Mouse (Mus musculus) midbrain, embryonic 12.5 days (tissue): ENCODE measurements around the gene Pabpc1l. TPM values are rescaled to one million over a fixed set of nuclear protein-coding genes. Genes with fewer than 3 reads are reported as not detected.
"Not testable (repeated sequence)": the region's sequence is repeated elsewhere in the genome, so short reads cannot be mapped to it uniquely, and the experiment has no call there.

Experiments used
- ATAC-seq: fragments of 200-750 bp; cut with Nextera tagmentation; 2 replicates; pipeline ENCODE4 v1.8.0; 2017; ENCODE audit warnings: low read depth, moderate TSS enrichment, moderate library complexity; ENCODE audit not compliant: low FRiP score
- H3K27ac ChIP-seq: fragments of 300-500 bp; sonication (generic); replicated peaks from 2 replicates; pipeline ENCODE4 v1.5.1; 2016; ENCODE audit warnings: mild to moderate bottlenecking
- H3K27me3 ChIP-seq: fragments of 300-500 bp; sonication (generic); 2 replicates; pipeline ENCODE4 v1.6.1; 2016; ENCODE audit warnings: mild to moderate bottlenecking
- H3K36me3 ChIP-seq: fragments of 300-500 bp; sonication (generic); 2 replicates; pipeline ENCODE4 v1.6.1; 2016
- H3K4me1 ChIP-seq: fragments of 300-500 bp; sonication (generic); 2 replicates; pipeline ENCODE4 v1.6.1; 2016
- H3K4me2 ChIP-seq: fragments of 300-500 bp; sonication (generic); replicated peaks from 2 replicates; pipeline ENCODE4 v1.6.1; 2016; ENCODE audit warnings: mild to moderate bottlenecking, moderate library complexity
- H3K4me3 ChIP-seq: fragments of 300-500 bp; sonication (generic); 2 replicates; pipeline ENCODE4 v1.5.1; 2016; ENCODE audit warnings: mild to moderate bottlenecking
- H3K9ac ChIP-seq: fragments of 300-500 bp; sonication (generic); replicated peaks from 2 replicates; pipeline ENCODE4 v1.6.1; 2016; ENCODE audit warnings: mild to moderate bottlenecking, moderate library complexity
- H3K9me3 ChIP-seq: fragments of 300-500 bp; sonication (generic); 2 replicates; pipeline ENCODE4 v1.6.1; 2016; ENCODE audit warnings: mild to moderate bottlenecking
- WGBS: fragments of 180-500 bp; shearing (Covaris S2); methylation state at CpG from one replicate; pipeline ENCODE4 v1.1.7; 2016; 5-methylcytosine and 5-hydroxymethylcytosine counted together
- polyA plus RNA-seq: library from polyadenylated mRNA; unstranded; fragments of >200 nt; fragmentation: Nextera tagmentation; extraction: Ambion mirVana; gene quantifications from 2 replicates; pipeline ENCODE4 v1.2.1, GENCODE M21; 2016

Gene Pabpc1l
- polyA plus RNA-seq, 1 experiment from 2014 or later: 0.64 TPM

GRCm38 (mm10) chr2:164038407-164039028 lies 13.3 kb downstream of the Pabpc1l start:
- ATAC-seq: no peak; the same call in 1 of the 2 replicates
- H3K4me3 ChIP-seq: no peak overlapping the region
- no peaks in the 10 kb centered on the region for H3K9me3 ChIP-seq
- no peaks in the 10 kb centered on the region for H3K4me1 ChIP-seq
- H3K27ac ChIP-seq: no peak overlapping the region
- WGBS: 96% methylated on average over 1 of the region's 1 CpGs
- 0 out of 2 replicates have a peak, but pooled peaks cover 3% of the 10 kb centered on the region for H3K27me3 ChIP-seq
- no peak overlapping the region for H3K4me2 ChIP-seq
- no peak overlapping the region for H3K9ac ChIP-seq
- no peaks in the 10 kb centered on the region for H3K36me3 ChIP-seq

GRCm38 (mm10) chr2:164040949-164041348 lies 15.7 kb downstream of the Pabpc1l start:
- H3K27me3 ChIP-seq: 0 out of 2 replicates have a peak, but pooled peaks cover 3% of the 10 kb centered on the region
- 89% methylated on average over 6 of the region's 6 CpGs for WGBS
- no peaks in the 10 kb centered on the region for H3K36me3 ChIP-seq
- H3K9ac ChIP-seq: no peak overlapping the region
- no peak overlapping the region for H3K4me3 ChIP-seq
- H3K9me3 ChIP-seq: no peaks in the 10 kb centered on the region
- H3K4me2 ChIP-seq: no peak overlapping the region
- H3K4me1 ChIP-seq: no peaks in the 10 kb centered on the region
- ATAC-seq: no peak
- H3K27ac ChIP-seq: no peak overlapping the region

- WGBS: 83% methylated on average over 2 of the region's 2 CpGs
- no peak overlapping the region for H3K4me3 ChIP-seq
- H3K4me2 ChIP-seq: no peak overlapping the region
- H3K9me3 ChIP-seq: no peaks in the 10 kb centered on the region
- 0 out of 2 replicates have a peak, but pooled peaks cover 3% of the 10 kb centered on the region for H3K27me3 ChIP-seq
- H3K27ac ChIP-seq: no peak overlapping the region
- no peaks in the 10 kb centered on the region for H3K4me1 ChIP-seq
- H3K9ac ChIP-seq: no peak overlapping the region
- no peak for ATAC-seq
- no peaks in the 10 kb centered on the region for H3K36me3 ChIP-seq
Measured at GRCm38 (mm10) chr2:164041523-164041922, 16.3 kb downstream of the Pabpc1l start.

- Histone ChIP-seq H3K27me3 (no peaks in the 10 kb centered on the region), H3K36me3 (peaks cover 7% of the 10 kb centered on the region; the same call in 1 of the 2 replicates), H3K4me2 (peak overlapping the region; percentile 49), H3K4me3 (peak overlapping the region; percentile 28), H3K9me3 (no peaks in the 10 kb centered on the region), H3K4me1 (0 out of 2 replicates have a peak, but pooled peaks cover 2% of the 10 kb centered on the region), H3K27ac (no peak overlapping the region), H3K9ac (peak overlapping the region; percentile 44)
- WGBS: 2% methylated on average over 11 of the region's 16 CpGs
- ATAC-seq: no peak
Measured at GRCm38 (mm10) chr2:164047197-164047690, 22.0 kb downstream of the Pabpc1l start.

- Histone ChIP-seq H3K27ac (no peak overlapping the region), H3K36me3 (peaks cover 64% of the 10 kb centered on the region), H3K9me3 (no peaks in the 10 kb centered on the region), H3K4me1 (no peaks in the 10 kb centered on the region), H3K4me2 (no peak overlapping the region), H3K9ac (no peak overlapping the region), H3K27me3 (no peaks in the 10 kb centered on the region), H3K4me3 (no peak overlapping the region)
- ATAC-seq: no peak
- 88% methylated on average over 8 of the region's 8 CpGs for WGBS
Measured at GRCm38 (mm10) chr2:164053767-164054166, 28.5 kb downstream of the Pabpc1l start.

- no peaks in the 10 kb centered on the region for H3K4me1 ChIP-seq
- no peaks in the 10 kb centered on the region for H3K27me3 ChIP-seq
- 95% methylated on average over 8 of the region's 8 CpGs for WGBS
- no peak overlapping the region for H3K4me2 ChIP-seq
- no peak for ATAC-seq
- no peak overlapping the region for H3K27ac ChIP-seq
- peaks cover 73% of the 10 kb centered on the region for H3K36me3 ChIP-seq
- no peak overlapping the region for H3K4me3 ChIP-seq
- no peaks in the 10 kb centered on the region for H3K9me3 ChIP-seq
- no peak overlapping the region for H3K9ac ChIP-seq
Measured at GRCm38 (mm10) chr2:164054671-164055070, 29.4 kb downstream of the Pabpc1l start.

GRCm38 (mm10) chr2:164059634-164060235 lies 34.5 kb downstream of the Pabpc1l start:
- peaks cover 92% of the 10 kb centered on the region for H3K36me3 ChIP-seq
- WGBS: 96% methylated on average over 8 of the region's 8 CpGs
- H3K9me3 ChIP-seq: no peaks in the 10 kb centered on the region

GRCm38 (mm10) chr2:164070142-164070764 lies 45.0 kb downstream of the Pabpc1l start, which contains the start of gene Stk4:
Stk4 (plus strand) TSS chr2:164070322.
- H3K4me3 ChIP-seq: peak within 1 kb of the TSS; percentile 81
- H3K27ac ChIP-seq: peak within 1 kb of the TSS; percentile 77
- peak within 1 kb of the TSS; percentile 93 for H3K4me2 ChIP-seq
- under 1% methylated on average over 45 of the region's 45 CpGs for WGBS
- H3K27me3 ChIP-seq: no peaks in the 10 kb centered on the region
- peaks cover 28% of the 10 kb centered on the region for H3K4me1 ChIP-seq
- peaks cover 17% of the 10 kb centered on the region for H3K36me3 ChIP-seq
- no peaks in the 10 kb centered on the region for H3K9me3 ChIP-seq
- ATAC-seq: peak; percentile 55
- H3K9ac ChIP-seq: peak within 1 kb of the TSS; percentile 84

More at GRCm38 (mm10) chr2:164059634-164060235, 34.5 kb downstream of the Pabpc1l start:
- no peak overlapping the region for H3K4me2 ChIP-seq
- H3K9ac ChIP-seq: no peak overlapping the region
- no peak for ATAC-seq
- H3K4me3 ChIP-seq: no peak overlapping the region
- H3K27me3 ChIP-seq: no peaks in the 10 kb centered on the region
- no peaks in the 10 kb centered on the region for H3K4me1 ChIP-seq
- no peak overlapping the region for H3K27ac ChIP-seq

- Histone ChIP-seq H3K27ac (peak within 1 kb of the TSS; percentile 77), H3K27me3 (no peaks in the 10 kb centered on the region), H3K9me3 (no peaks in the 10 kb centered on the region), H3K36me3 (peaks cover 12% of the 10 kb centered on the region; the same call in 1 of the 2 replicates), H3K4me1 (peaks cover 33% of the 10 kb centered on the region), H3K4me2 (peak within 1 kb of the TSS; percentile 93), H3K4me3 (peak within 1 kb of the TSS; percentile 81), H3K9ac (peak within 1 kb of the TSS; percentile 84)
- WGBS: under 1% methylated on average over 53 of the region's 55 CpGs
- ATAC-seq: peak; percentile 96
Measured at GRCm38 (mm10) chr2:164070765-164071436, 45.7 kb downstream of the Pabpc1l start, which contains the start of gene Tomm34. Tomm34 (minus strand) TSS chr2:164071169.

- H3K9ac ChIP-seq, H3K27me3 ChIP-seq, ATAC-seq, H3K9me3 ChIP-seq, H3K36me3 ChIP-seq: not testable (repeated sequence)
- H3K4me2 ChIP-seq: peak overlapping the region; percentile 93
- H3K4me1 ChIP-seq: peaks cover 33% of the 10 kb centered on the region
- WGBS: 77% methylated on average over 11 of the region's 11 CpGs
- peak overlapping the region; percentile 77; the same call in 1 of the 2 replicates for H3K27ac ChIP-seq
- peak overlapping the region; percentile 81 for H3K4me3 ChIP-seq
Measured at GRCm38 (mm10) chr2:164071437-164071820, 46.2 kb downstream of the Pabpc1l start.

- H3K9me3 ChIP-seq: no peaks in the 10 kb centered on the region
- no peak overlapping the region for H3K27ac ChIP-seq
- peaks cover 33% of the 10 kb centered on the region for H3K4me1 ChIP-seq
- H3K27me3 ChIP-seq: no peaks in the 10 kb centered on the region
- no peak overlapping the region for H3K4me2 ChIP-seq
- H3K9ac ChIP-seq: no peak overlapping the region
- peaks cover 3% of the 10 kb centered on the region; the same call in 1 of the 2 replicates for H3K36me3 ChIP-seq
- 68% methylated on average over 2 of the region's 2 CpGs for WGBS
- no peak overlapping the region for H3K4me3 ChIP-seq
- ATAC-seq: no peak
Measured at GRCm38 (mm10) chr2:164072109-164072508, 46.9 kb downstream of the Pabpc1l start.
